Mouse (Mus musculus) CD8-positive naive resting alpha-beta T cell, adult 2 months (primary cell): ENCODE data around the gene Ss18l1.

ENCODE experiments used
- DNase-seq, 2 experiments: peaks; one replicate each; pipeline ENCODE4 v3.0.0; 2022; ENCODE audit warnings: low read depth in 2 of 2, low spot score in 2 of 2

Ss18l1 gene

GRCm38 (mm10) chr2:180042256-180042857 is at the start of gene Ss18l1, which contains the start of gene Psma7:
TSS of gene Ss18l1 (plus strand) at chr2:180042509.
TSS of gene Psma7 (minus strand) at chr2:180042433.
- DNase-seq = peak; percentile 78 to 80

GRCm38 (mm10) chr2:179993071-179993470 is 49.2 kb upstream of the Ss18l1 start:
- DNase-seq = no peak

GRCm38 (mm10) chr2:179998431-179998830 is 43.9 kb upstream of the Ss18l1 start:
- DNase-seq = no peak

- DNase-seq = no peak
Measured at GRCm38 (mm10) chr2:180001635-180002034, 40.7 kb upstream of the Ss18l1 start.

GRCm38 (mm10) chr2:180005656-180006351 is 36.5 kb upstream of the Ss18l1 start:
- DNase-seq = no peak

GRCm38 (mm10) chr2:180006352-180007017 is 35.8 kb upstream of the Ss18l1 start:
- DNase-seq = no peak

GRCm38 (mm10) chr2:180010686-180011085 is 31.6 kb upstream of the Ss18l1 start:
- no peak for DNase-seq

GRCm38 (mm10) chr2:180011370-180011769 is 30.9 kb upstream of the Ss18l1 start:
- no peak for DNase-seq

- DNase-seq = no peak
Measured at GRCm38 (mm10) chr2:180013686-180014085, 28.6 kb upstream of the Ss18l1 start.

- no peak for DNase-seq
Measured at GRCm38 (mm10) chr2:180017632-180018031, 24.7 kb upstream of the Ss18l1 start.

- DNase-seq = no peak
Measured at GRCm38 (mm10) chr2:180018573-180018972, 23.7 kb upstream of the Ss18l1 start.

GRCm38 (mm10) chr2:180020091-180020661 is 22.1 kb upstream of the Ss18l1 start:
- no peak for DNase-seq

GRCm38 (mm10) chr2:180020919-180021318 is 21.4 kb upstream of the Ss18l1 start:
- DNase-seq = no peak

- no peak for DNase-seq
Measured at GRCm38 (mm10) chr2:180022751-180023150, 19.6 kb upstream of the Ss18l1 start.

- DNase-seq = peak; percentile 98 to 99
Measured at GRCm38 (mm10) chr2:180024401-180025098, 17.8 kb upstream of the Ss18l1 start, which contains the start of gene Lsm14b. TSS of gene Lsm14b (plus strand) at chr2:180024987.

GRCm38 (mm10) chr2:180025135-180025860 is 17.0 kb upstream of the Ss18l1 start:
- DNase-seq = no peak

- DNase-seq = peak in 1 of 2 experiments; percentile 10
Measured at GRCm38 (mm10) chr2:180025861-180026200, 16.5 kb upstream of the Ss18l1 start.

GRCm38 (mm10) chr2:180027768-180028167 is 14.5 kb upstream of the Ss18l1 start:
- no peak for DNase-seq

GRCm38 (mm10) chr2:180031270-180031669 is 11.0 kb upstream of the Ss18l1 start:
- no peak for DNase-seq

GRCm38 (mm10) chr2:180032925-180033324 is 9.4 kb upstream of the Ss18l1 start:
- no peak for DNase-seq

GRCm38 (mm10) chr2:180033956-180034355 is 8.4 kb upstream of the Ss18l1 start:
- DNase-seq = no peak
